Mouse (Mus musculus): ENCODE measurements around the gene Daw1. TPM values are rescaled to one million over a fixed set of nuclear protein-coding genes. Genes with fewer than 3 reads are reported as not detected.
A peak's percentile ranks its signal among the peaks of the same experiment; 100 is the strongest.

Daw1 gene
- total RNA-seq (2014; fragmentation: Nextera tagmentation), result not detected in 2 replicates
- not detected in 2 replicates for total RNA-seq (2017)

GRCm38 (mm10) chr1:83159603-83160002 lies at the start of gene Daw1:
Gene Daw1 (plus strand): TSS chr1:83159752.
- ATAC-seq (replicated peaks; ENCODE audit: poor library complexity, severe bottlenecking), result peak; percentile 44

GRCm38 (mm10) chr1:83110992-83111391 lies 48.6 kb upstream of the Daw1 start:
- ATAC-seq (replicated peaks; ENCODE audit: poor library complexity, severe bottlenecking), result no peak

GRCm38 (mm10) chr1:83111726-83112125 lies 47.8 kb upstream of the Daw1 start:
- ATAC-seq (replicated peaks; ENCODE audit: poor library complexity, severe bottlenecking), result no peak

GRCm38 (mm10) chr1:83116447-83117137 lies 43.0 kb upstream of the Daw1 start, which contains the start of gene Ccl20:
Gene Ccl20 (plus strand): TSS chr1:83116766.
- no peak for ATAC-seq (replicated peaks; ENCODE audit: poor library complexity, severe bottlenecking)

- no peak for ATAC-seq (replicated peaks; ENCODE audit: poor library complexity, severe bottlenecking)
These were observed 42.3 kb upstream of the Daw1 start for GRCm38 (mm10) chr1:83117217-83117616.

- no peak for ATAC-seq (replicated peaks; ENCODE audit: poor library complexity, severe bottlenecking)
These were observed 41.9 kb upstream of the Daw1 start for GRCm38 (mm10) chr1:83117661-83118060.

GRCm38 (mm10) chr1:83119903-83120302 lies 39.6 kb upstream of the Daw1 start:
- ATAC-seq (replicated peaks; ENCODE audit: poor library complexity, severe bottlenecking), result no peak

- no peak for ATAC-seq (replicated peaks; ENCODE audit: poor library complexity, severe bottlenecking)
These were observed 39.2 kb upstream of the Daw1 start for GRCm38 (mm10) chr1:83120312-83120711.

- ATAC-seq (replicated peaks; ENCODE audit: poor library complexity, severe bottlenecking), result no peak
These were observed 36.4 kb upstream of the Daw1 start for GRCm38 (mm10) chr1:83123201-83123600.

- no peak for ATAC-seq (replicated peaks; ENCODE audit: poor library complexity, severe bottlenecking)
These were observed 23.7 kb upstream of the Daw1 start for GRCm38 (mm10) chr1:83135829-83136228.

GRCm38 (mm10) chr1:83137847-83138246 lies 21.7 kb upstream of the Daw1 start:
- ATAC-seq (replicated peaks; ENCODE audit: poor library complexity, severe bottlenecking), result no peak

- ATAC-seq (replicated peaks; ENCODE audit: poor library complexity, severe bottlenecking), result no peak
These were observed 20.8 kb upstream of the Daw1 start for GRCm38 (mm10) chr1:83138721-83139120.

GRCm38 (mm10) chr1:83141510-83141909 lies 18.0 kb upstream of the Daw1 start:
- no peak for ATAC-seq (replicated peaks; ENCODE audit: poor library complexity, severe bottlenecking)

- no peak for ATAC-seq (replicated peaks; ENCODE audit: poor library complexity, severe bottlenecking)
These were observed 17.5 kb upstream of the Daw1 start for GRCm38 (mm10) chr1:83142055-83142454.

- ATAC-seq (replicated peaks; ENCODE audit: poor library complexity, severe bottlenecking), result no peak
These were observed 13.0 kb upstream of the Daw1 start for GRCm38 (mm10) chr1:83146547-83146946.

- no peak for ATAC-seq (replicated peaks; ENCODE audit: poor library complexity, severe bottlenecking)
These were observed 9.3 kb upstream of the Daw1 start for GRCm38 (mm10) chr1:83150227-83150626.

- ATAC-seq (replicated peaks; ENCODE audit: poor library complexity, severe bottlenecking), result no peak
These were observed 6.6 kb upstream of the Daw1 start for GRCm38 (mm10) chr1:83152961-83153360.

GRCm38 (mm10) chr1:83156876-83157275 lies 2.7 kb upstream of the Daw1 start:
- no peak for ATAC-seq (replicated peaks; ENCODE audit: poor library complexity, severe bottlenecking)

- no peak for ATAC-seq (replicated peaks; ENCODE audit: poor library complexity, severe bottlenecking)
These were observed 2.1 kb downstream of the Daw1 start for GRCm38 (mm10) chr1:83161658-83162057.

- ATAC-seq (replicated peaks; ENCODE audit: poor library complexity, severe bottlenecking), result no peak
These were observed 4.5 kb downstream of the Daw1 start for GRCm38 (mm10) chr1:83164027-83164426.

GRCm38 (mm10) chr1:83169158-83169557 lies 9.6 kb downstream of the Daw1 start:
- ATAC-seq (replicated peaks; ENCODE audit: poor library complexity, severe bottlenecking), result no peak

- ATAC-seq (replicated peaks; ENCODE audit: poor library complexity, severe bottlenecking), result no peak
These were observed 16.4 kb downstream of the Daw1 start for GRCm38 (mm10) chr1:83175985-83176384.
